Mouse (Mus musculus) telencephalon, adult 2 months (tissue): ENCODE data around the gene Zfp991.
"Not testable (repeated sequence)": the region's sequence is repeated elsewhere in the genome, so short reads cannot be mapped to it uniquely, and the experiment has no call there.

ENCODE experiments used
- DNase-seq: peaks from one replicate; pipeline ENCODE4 v3.0.0-alpha.2; 2011; ENCODE audit warnings: low read depth, low spot score

The Zfp991 gene

DNA sequence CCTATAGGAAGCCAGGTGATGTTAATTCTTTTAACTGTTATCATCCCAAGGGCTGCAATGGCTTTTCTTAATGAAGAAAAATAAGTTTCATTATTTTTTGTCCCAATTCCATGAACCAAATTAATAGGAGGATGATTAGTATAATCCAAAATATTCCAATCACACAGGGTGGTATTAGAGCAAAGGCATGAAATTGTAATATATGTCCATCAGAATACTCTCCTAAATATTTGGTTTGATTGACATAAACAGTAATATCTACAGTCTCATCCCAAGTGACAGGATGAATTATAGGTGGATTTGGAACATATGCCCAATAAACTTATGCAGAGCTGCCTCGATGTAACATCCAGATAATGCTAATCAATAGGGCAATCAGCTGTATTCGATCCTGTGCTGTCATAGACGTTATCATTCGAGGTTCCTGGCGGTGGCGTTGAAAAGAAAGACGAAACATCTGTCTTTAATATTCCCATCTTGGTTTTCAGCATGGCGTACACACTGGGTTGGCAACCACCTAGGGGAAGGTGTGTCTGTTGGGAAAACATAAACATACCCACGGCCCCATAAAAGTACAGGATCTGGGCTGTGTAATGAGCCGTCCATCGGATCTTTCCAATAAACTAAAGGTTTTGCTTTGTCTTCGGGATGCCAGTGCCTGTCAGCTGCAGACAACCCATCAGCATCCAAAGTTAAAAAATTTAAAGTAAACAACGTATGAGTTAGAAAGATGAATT, 50.3 kb downstream of the Zfp991 start:
- not testable (repeated sequence) for DNase-seq

DNA sequence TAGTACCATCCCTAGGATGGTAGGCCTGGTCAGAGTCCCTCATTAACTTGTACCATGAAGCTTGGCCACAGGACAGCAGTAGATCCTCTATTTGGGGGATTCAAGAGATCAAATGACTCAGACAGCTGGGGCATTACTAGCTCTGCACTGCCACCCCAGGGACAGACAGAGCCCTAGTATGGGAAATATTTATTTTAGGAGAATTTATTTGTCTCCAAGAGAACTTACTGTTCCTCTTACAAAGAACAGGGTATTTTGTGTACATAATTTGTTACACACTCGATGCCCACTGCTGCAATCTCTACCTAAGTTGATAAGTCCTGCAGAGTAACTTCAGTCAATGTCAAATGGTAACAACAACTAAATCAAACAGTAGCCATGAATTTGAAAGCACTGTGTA, 55.0 kb downstream of the Zfp991 start:
- not testable (repeated sequence) for DNase-seq

DNA sequence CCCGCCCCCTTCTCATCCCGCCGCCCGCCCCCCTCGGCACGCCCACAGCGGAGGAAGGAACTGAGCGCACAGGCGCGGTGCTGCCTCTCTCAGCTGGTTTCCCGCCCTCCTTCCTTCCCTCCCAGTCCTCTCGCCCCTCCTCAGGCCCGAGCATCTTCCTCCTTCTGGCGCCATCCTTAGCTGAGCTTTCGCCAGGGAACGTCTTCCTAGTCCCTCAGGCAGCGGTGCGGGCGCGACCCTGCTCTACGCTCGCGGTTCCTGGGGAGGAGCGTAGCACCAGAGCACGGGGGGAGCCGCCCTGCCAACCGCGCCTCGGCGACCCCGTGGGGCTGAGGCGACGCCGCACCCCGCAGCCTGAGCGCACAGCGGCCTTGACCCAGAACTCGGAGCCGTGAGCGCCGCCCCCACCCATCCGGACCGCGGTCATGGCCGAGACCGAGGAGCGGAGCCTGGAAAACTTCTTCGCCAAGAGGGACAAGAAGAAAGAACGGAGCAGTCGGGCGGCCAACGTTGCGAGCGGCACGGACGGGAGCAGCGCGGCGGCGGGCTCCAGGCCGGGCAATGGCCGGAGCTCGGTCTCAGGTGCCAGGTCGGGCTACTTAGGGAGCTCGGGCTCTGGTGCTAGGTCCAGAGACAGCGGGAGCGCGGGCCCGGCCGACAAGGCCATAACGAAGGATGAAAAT, 55.6 kb downstream of the Zfp991 start:
- not testable (repeated sequence) for DNase-seq

DNA sequence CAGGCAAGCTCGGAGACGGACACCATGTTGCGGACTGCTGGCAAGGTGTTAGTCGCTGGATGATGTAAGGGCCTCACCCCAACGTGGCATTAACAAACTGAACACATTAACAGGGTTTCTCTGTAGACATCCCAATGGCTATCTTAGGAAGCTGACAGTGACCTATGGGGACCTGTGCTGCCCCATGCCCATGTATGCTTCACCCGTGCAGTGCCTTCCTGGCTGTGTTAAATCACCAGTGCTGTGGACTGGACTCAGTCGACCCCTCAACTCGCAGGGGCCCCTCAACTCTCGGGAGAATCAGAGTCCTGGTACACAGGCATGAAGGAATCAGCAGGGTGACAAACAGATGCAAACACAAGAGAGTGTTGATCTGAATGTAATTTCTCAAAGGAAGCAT, 63.3 kb downstream of the Zfp991 start:
- not testable (repeated sequence) for DNase-seq

- DNase-seq = not testable (repeated sequence)
Observed at GRCm38 (mm10) chr4:147197210-147197609, 65.4 kb downstream of the Zfp991 start.

GRCm38 (mm10) chr4:147199055-147199750, 67.4 kb downstream of the Zfp991 start:
- not testable (repeated sequence) for DNase-seq

DNA sequence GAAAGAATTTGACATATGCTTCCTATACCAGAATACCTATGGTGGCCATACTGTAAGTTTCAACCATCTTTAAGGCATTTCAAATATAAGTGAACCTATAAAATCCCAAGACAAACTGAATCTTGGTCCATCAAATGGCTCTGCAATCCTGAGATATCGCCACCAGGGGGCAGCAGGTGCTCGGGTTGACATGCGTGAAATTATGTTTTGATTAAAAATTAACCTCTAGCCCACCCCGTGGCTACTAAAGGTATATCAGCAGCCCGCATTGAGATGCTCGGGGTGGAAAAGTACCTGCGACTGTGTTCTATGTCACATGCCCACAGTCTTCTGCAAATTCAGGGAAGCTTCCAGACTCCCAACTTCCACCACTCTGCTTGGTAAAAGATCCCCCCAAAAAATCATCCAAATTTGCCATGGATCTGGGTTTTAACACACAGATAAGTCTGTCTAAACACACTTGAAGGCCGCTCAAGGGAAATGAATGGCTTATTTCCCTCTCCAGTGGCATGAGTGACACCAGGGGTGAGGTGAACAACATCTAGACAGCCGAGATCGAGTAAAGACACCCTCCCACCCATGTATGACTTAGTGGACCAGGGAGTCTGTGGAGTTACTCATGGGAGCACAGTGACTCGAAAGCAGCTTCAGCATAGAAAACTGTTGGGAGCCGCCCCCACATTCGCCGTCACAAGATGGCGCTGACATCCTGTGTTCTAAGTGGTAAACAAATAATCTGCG, 70.3 kb downstream of the Zfp991 start:
- not testable (repeated sequence) for DNase-seq

DNA sequence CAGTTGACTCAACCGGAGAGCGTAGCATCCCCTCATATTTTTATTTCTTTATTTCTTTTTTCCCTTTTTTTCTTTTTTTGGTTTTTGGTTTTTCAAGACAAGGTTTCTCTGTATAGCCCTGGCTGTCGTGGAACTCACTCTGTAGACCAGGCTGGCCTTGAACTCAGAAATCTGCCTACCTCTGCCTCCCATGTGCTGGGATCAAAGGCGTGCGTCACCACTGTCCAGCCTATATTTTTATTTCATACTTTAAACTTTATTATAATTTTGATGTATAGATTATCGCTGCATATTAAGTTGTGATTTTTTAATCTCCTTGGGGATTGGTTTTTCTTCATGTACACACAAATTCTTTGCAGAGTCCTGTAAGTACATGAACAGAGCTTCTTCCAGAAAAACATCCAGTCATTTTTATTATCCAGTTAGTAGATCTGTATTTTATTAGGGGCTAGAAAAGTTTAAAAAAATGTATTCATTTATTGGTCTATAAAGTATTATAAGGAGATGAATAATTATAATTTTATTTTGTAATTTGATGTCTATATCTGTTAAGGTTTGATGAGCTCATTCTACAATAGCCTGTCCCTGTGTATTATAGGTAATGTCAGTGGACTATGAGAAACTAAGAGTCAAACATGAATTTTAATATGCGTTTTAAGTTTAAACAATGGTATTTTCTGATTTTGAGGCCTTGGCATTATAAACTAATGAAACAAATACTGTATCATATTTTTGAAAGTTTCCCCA, 80.5 kb downstream of the Zfp991 start:
- not testable (repeated sequence) for DNase-seq

GRCm38 (mm10) chr4:147214233-147214632, 82.4 kb downstream of the Zfp991 start:
- DNase-seq = not testable (repeated sequence)

GRCm38 (mm10) chr4:147217676-147218075, 85.8 kb downstream of the Zfp991 start:
- not testable (repeated sequence) for DNase-seq

DNA sequence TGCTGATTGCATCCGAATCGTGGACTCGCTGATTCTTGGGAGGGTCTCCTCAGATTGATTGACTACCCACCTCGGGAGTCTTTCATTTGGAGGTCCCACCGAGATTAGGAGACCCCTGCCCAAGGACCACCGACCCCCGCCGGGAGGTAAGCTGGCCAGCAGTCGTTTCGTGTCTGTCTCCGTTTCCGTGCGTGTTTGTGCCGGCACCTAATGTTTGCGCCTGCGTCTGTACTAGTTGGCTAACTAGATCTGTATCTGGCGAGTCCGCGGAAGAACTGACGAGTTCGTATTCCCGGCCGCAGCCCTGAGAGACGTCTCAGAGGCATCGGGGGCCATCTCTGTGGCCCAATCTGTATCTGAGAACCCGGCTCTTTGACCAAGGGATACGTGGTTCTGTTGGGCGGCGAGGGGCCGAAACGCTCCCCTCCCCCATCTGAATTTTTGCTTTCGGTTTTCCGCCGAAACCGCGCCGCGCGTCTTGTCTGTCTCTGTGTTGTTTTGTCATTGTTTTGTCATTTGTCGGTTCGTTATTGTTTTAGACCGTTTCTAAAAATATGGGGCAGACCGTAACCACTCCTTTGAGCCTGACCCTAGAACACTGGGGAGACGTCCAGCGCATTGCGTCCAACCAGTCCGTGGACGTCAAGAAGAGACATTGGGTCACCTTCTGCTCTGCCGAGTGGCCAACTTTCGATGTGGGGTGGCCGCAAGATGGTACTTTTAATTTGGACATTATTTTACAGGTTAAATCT, 87.7 kb downstream of the Zfp991 start:
- DNase-seq = not testable (repeated sequence)

DNA sequence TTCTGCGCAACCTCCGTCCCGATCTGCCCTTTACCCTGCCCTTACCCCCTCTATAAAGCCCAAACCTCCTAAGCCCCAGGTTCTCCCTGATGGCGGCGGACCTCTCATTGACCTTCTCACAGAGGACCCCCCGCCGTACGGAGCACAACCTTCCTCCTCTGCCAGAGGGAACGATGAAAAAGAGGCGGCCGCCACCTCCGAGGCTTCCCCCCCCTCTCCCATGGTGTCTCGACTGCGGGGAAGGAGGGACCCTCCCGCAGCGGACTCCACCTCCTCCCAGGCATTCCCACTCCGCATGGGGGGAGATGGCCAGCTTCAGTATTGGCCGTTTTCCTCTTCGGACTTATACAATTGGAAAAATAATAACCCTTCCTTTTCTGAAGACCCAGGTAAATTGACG, 88.4 kb downstream of the Zfp991 start:
- not testable (repeated sequence) for DNase-seq

DNA sequence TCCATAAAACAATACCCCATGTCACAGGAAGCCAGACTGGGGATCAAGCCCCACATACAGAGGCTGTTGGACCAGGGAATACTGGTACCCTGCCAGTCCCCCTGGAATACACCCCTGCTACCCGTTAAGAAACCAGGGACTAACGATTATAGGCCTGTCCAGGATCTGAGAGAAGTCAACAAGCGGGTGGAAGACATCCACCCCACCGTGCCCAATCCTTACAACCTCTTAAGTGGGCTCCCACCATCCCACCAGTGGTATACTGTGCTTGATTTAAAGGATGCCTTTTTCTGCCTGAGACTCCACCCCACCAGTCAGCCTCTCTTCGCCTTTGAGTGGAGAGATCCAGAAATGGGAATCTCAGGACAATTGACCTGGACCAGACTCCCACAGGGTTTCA, 90.2 kb downstream of the Zfp991 start:
- DNase-seq = not testable (repeated sequence)

- DNase-seq = not testable (repeated sequence)
Observed at GRCm38 (mm10) chr4:147223778-147224435, 92.1 kb downstream of the Zfp991 start.

- not testable (repeated sequence) for DNase-seq
Observed at GRCm38 (mm10) chr4:147225616-147226015, 93.8 kb downstream of the Zfp991 start.

DNA sequence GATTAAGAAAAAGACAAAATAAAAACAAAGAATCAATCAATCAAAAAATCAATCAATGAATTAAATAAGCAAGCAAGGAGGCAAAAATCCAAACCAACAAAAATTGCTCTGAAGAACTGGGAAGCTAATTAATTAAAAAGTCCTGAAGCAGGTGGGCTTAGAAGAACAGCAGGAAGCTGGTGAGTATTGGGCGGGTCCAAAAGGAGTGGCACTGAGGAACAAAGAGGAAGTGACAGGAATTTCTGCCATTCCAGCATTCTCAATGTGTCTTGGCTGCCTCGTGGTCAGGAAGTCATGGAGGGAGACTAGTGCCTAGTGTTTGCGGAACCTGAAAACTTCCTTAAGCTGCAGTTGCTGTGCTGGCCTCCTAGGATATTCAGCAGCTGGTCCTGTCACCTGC, 98.2 kb downstream of the Zfp991 start:
- not testable (repeated sequence) for DNase-seq
